Mouse (Mus musculus): Measurements from ENCODE around the gene Iqcd.

DNA sequence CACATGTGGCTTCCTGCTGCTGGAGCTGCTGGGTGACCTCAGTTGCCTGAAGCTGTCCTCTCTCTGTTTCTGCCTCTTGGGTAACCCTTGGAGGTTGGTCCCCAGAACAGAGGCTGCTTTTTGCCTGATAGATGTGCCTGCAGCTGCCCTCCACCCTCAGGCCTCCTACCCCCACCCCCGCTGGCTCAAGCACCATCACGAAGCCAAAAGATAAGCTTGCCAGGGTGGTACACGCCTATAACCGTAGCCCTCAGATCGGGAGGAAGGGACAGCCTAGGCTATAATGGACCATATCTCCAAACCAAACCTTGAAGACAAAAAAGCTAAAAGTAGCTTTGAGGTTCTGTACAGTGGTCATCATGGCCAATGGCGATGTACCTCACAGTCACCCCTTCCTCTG is 10.8 kb downstream of the Iqcd start:
- no peak for TF ChIP-seq CTCF (IDR thresholded peaks at IDR 0.05; ENCODE audit: low read depth)
- TF ChIP-seq EP300 (IDR thresholded peaks at IDR 0.05; ENCODE audit: low read depth) = peak; percentile 77

All from liver, embryonic 14.5 days (tissue).